11 mouse cellular contexts compared by ENCODE assay signal in genomic region chr5:45757502-45758121, GRCm38 (mm10).
DNase-seq lines count a peak whose midpoint lies in the region; ATAC-seq and TF ChIP-seq lines count a peak whose summit lies in the region.
"Had no signal": no experiment of that assay in that cellular context is flagged by ENCODE, and none has a peak within 500 bp of the region (broad histone marks: within the 10 kb centered on the region; RNA-seq: fewer than 3 reads in every experiment).

No protein-coding gene starts in this region.

- TF ChIP-seq CTCF in lung, postnatal 0 days (IDR thresholded peaks at IDR 0.05), result peak; percentile 46

- intact Hi-C loops in gastrocnemius, postnatal 14 days (cut with DNase I; ENCODE audit: low total_unique reads), result loop anchor here (5.0 kb wide), 1 partner anchor 590 kb away; no protein-coding TSS in a partner anchor

- WGBS in forebrain, embryonic 14.5 days, result 88% methylated on average over 4 of the region's 4 CpGs
- 94% methylated on average over 4 of the region's 4 CpGs for WGBS in forebrain, embryonic 12.5 days
- WGBS in lung, postnatal 0 days, result 80% methylated on average over 4 of the region's 4 CpGs

- DNase-seq in forebrain, embryonic 14.5 days (ENCODE audit: low spot score), result peak; percentile 53
- DNase-seq in lung, postnatal 0 days (ENCODE audit: low spot score), result peak; percentile 55
- DNase-seq in lung, postnatal 25 days (ENCODE audit: low spot score), result no peak
- peak; percentile 41 for DNase-seq in retina, postnatal 1 day
- DNase-seq in gastrocnemius, postnatal 14 days, result no peak
- DNase-seq in kidney, adult 8-10 months, result no peak
- DNase-seq: kidney, postnatal 36 days had no signal

- H3K9me3 ChIP-seq in forebrain, embryonic 14.5 days (replicated peaks; ENCODE audit: control insufficient read depth, low read length), result no peaks in the 10 kb centered on the region
- H3K9me3 ChIP-seq in forebrain, embryonic 12.5 days, result no peaks in the 10 kb centered on the region
- H3K9me3 ChIP-seq in lung, postnatal 0 days (ENCODE audit: low read length), result no peaks in the 10 kb centered on the region
- H3K9me3 ChIP-seq: G1E; liver, embryonic 15.5 days had no signal

- no peaks in the 10 kb centered on the region for H3K36me3 ChIP-seq in forebrain, embryonic 14.5 days (ENCODE audit: control insufficient read depth, insufficient read depth, low read length)
- no peaks in the 10 kb centered on the region for H3K36me3 ChIP-seq in forebrain, embryonic 12.5 days (replicated peaks)
- no peaks in the 10 kb centered on the region for H3K36me3 ChIP-seq in lung, postnatal 0 days (ENCODE audit: insufficient read depth, low read length)
- H3K36me3 ChIP-seq: liver, embryonic 15.5 days had no signal

- H3K27ac ChIP-seq in forebrain, embryonic 14.5 days (ENCODE audit: low read depth, low read length), result no peak overlapping the region
- H3K27ac ChIP-seq in forebrain, embryonic 12.5 days, result no peak overlapping the region
- H3K27ac ChIP-seq in lung, postnatal 0 days (ENCODE audit: low read length), result no peak overlapping the region
- H3K27ac ChIP-seq: liver, embryonic 15.5 days had no signal

- no peak overlapping the region for H3K4me2 ChIP-seq in forebrain, embryonic 14.5 days (ENCODE audit: low read length)
- H3K4me2 ChIP-seq in forebrain, embryonic 12.5 days, result no peak overlapping the region
- no peak overlapping the region for H3K4me2 ChIP-seq in lung, postnatal 0 days (replicated peaks; ENCODE audit: low read depth, low read length)
- H3K4me2 ChIP-seq: liver, embryonic 15.5 days had no signal

- peak; percentile 40 for ATAC-seq in forebrain, embryonic 14.5 days
- ATAC-seq in forebrain, embryonic 12.5 days (ENCODE audit: low FRiP score), result no peak
- no peak for ATAC-seq in lung, postnatal 0 days
- peak; percentile 43 for ATAC-seq in activated CD4-positive, CD25-positive, alpha-beta regulatory T cell, adult 4 months

- H3K4me1 ChIP-seq in forebrain, embryonic 14.5 days (ENCODE audit: control insufficient read depth, insufficient read depth, low read length), result no peaks in the 10 kb centered on the region
- no peaks in the 10 kb centered on the region for H3K4me1 ChIP-seq in forebrain, embryonic 12.5 days
- no peaks in the 10 kb centered on the region for H3K4me1 ChIP-seq in lung, postnatal 0 days (ENCODE audit: insufficient read depth, low read depth, low read length)
- H3K4me1 ChIP-seq: liver, embryonic 15.5 days had no signal

- no peak for TF ChIP-seq EP300 in lung, postnatal 0 days (IDR thresholded peaks at IDR 0.05)

- H3K27me3 ChIP-seq in forebrain, embryonic 14.5 days (replicated peaks; ENCODE audit: control insufficient read depth, insufficient read depth, low read length), result no peaks in the 10 kb centered on the region
- no peaks in the 10 kb centered on the region for H3K27me3 ChIP-seq in forebrain, embryonic 12.5 days
- H3K27me3 ChIP-seq in lung, postnatal 0 days (replicated peaks; ENCODE audit: insufficient read depth, low read length), result no peaks in the 10 kb centered on the region
- H3K27me3 ChIP-seq: liver, embryonic 15.5 days had no signal

- H3K9ac ChIP-seq in forebrain, embryonic 14.5 days (ENCODE audit: low read length), result no peak overlapping the region
- no peak overlapping the region for H3K9ac ChIP-seq in forebrain, embryonic 12.5 days
- no peak overlapping the region for H3K9ac ChIP-seq in lung, postnatal 0 days (replicated peaks; ENCODE audit: low read depth)
- H3K9ac ChIP-seq: liver, embryonic 15.5 days had no signal

- H3K4me3 ChIP-seq in forebrain, embryonic 14.5 days (ENCODE audit: low read depth, low read length), result no peak overlapping the region
- H3K4me3 ChIP-seq in forebrain, embryonic 12.5 days (replicated peaks), result no peak overlapping the region
- no peak overlapping the region for H3K4me3 ChIP-seq in lung, postnatal 0 days (ENCODE audit: low read depth, low read length)
- H3K4me3 ChIP-seq: liver, embryonic 15.5 days had no signal

Comparison
In these comparisons a context has a peak if more than half of its experiments do, and no peak if none do; other contexts are left out.
1. ATAC-seq: peak in forebrain, embryonic 14.5 days (single experiment) and activated CD4-positive, CD25-positive, alpha-beta regulatory T cell, adult 4 months (single experiment); none in forebrain, embryonic 12.5 days (single experiment) and lung, postnatal 0 days (single experiment).
2. DNase-seq: peak in forebrain, embryonic 14.5 days (single experiment), lung, postnatal 0 days (single experiment) and retina, postnatal 1 day (single experiment); none in lung, postnatal 25 days (single experiment), gastrocnemius, postnatal 14 days (single experiment) and kidney, adult 8-10 months (0 of 2).